Mouse (Mus musculus) liver, embryonic 14.5 days (tissue): ENCODE measurements around the gene Pank1.

Experiments used
- CTCF ChIP-seq: IDR thresholded peaks from 2 replicates; pipeline ENCODE4 v1.5.1; 2016; ENCODE audit warnings: antibody characterized with exemption, low read depth, control low read depth
- EP300 ChIP-seq: IDR thresholded peaks from 2 replicates; pipeline ENCODE4 v1.6.1; 2016; ENCODE audit warnings: antibody characterized with exemption, low read depth

- TF ChIP-seq CTCF (no peak), EP300 (no peak)
Measured at GRCm38 (mm10) chr19:34891590-34891989, 12.3 kb upstream of the Pank1 start.
